In genomic region chr5:21329672-21330665, GRCm38 (mm10) we compare ENCODE assay signal across 12 mouse cellular contexts. TPM values are rescaled to one million over a fixed set of nuclear protein-coding genes. Genes with fewer than 3 reads are reported as not detected.
A peak's percentile ranks its signal among the peaks of the same experiment; 100 is the strongest.
DNase-seq lines count a peak whose midpoint lies in the region; ATAC-seq lines count a peak whose summit lies in the region.
"Had no signal": no experiment of that assay in that cellular context is flagged by ENCODE, and none has a peak within 500 bp of the region (broad histone marks: within the 10 kb centered on the region; RNA-seq: fewer than 3 reads in every experiment).

No protein-coding gene starts in this region.

- WGBS in embryonic facial prominence, embryonic 14.5 days: 42% methylated on average over 11 of the region's 11 CpGs
- WGBS in embryonic facial prominence, embryonic 10.5 days: 47% methylated on average over 11 of the region's 11 CpGs
- 55% methylated on average over 11 of the region's 11 CpGs for WGBS in neural tube, embryonic 11.5 days
- WGBS in stomach, embryonic 16.5 days: 49% methylated on average over 11 of the region's 11 CpGs

- DNase-seq in embryonic facial prominence, embryonic 14.5 days (ENCODE audit: low spot score): no peak
- no peak for DNase-seq in embryonic facial prominence, embryonic 10.5 days (ENCODE audit: low spot score)
- DNase-seq in neural tube, embryonic 11.5 days (ENCODE audit: low spot score): no peak
- no peak for DNase-seq in neural tube, embryonic 10.5 days (ENCODE audit: extremely low spot score, low spot score)
- DNase-seq in heart, postnatal 14 days: peak; percentile 15 to 39
- DNase-seq in c-Kit-positive CD71-positive TER-119-positive erythroid progenitor cells, embryonic 14.5 days (ENCODE audit: low spot score): no peak
- no peak for DNase-seq in layer of hippocampus, adult 9-10 months (ENCODE audit: low spot score)
- DNase-seq: adrenal gland, postnatal 10 days; cerebellum, adult 2 months; left cerebral cortex, postnatal 4 days; lung, adult 18-20 months had no signal

- H3K27ac ChIP-seq in embryonic facial prominence, embryonic 14.5 days (replicated peaks; ENCODE audit: low read depth, low read length): no peak overlapping the region
- no peak overlapping the region for H3K27ac ChIP-seq in embryonic facial prominence, embryonic 10.5 days (replicated peaks)
- H3K27ac ChIP-seq in neural tube, embryonic 11.5 days (ENCODE audit: low read depth, low read length): no peak overlapping the region
- peak overlapping the region; percentile 87 for H3K27ac ChIP-seq in stomach, embryonic 16.5 days (ENCODE audit: low read length)

- 0 out of 2 replicates have a peak, but pooled peaks have one; percentile 26 for ATAC-seq in embryonic facial prominence, embryonic 14.5 days (ENCODE audit: low read depth)
- ATAC-seq in neural tube, embryonic 11.5 days (ENCODE audit: insufficient read depth, low FRiP score, low TSS enrichment): 0 out of 2 replicates have a peak, but pooled peaks have one; percentile 38
- ATAC-seq in stomach, embryonic 16.5 days (ENCODE audit: insufficient read depth, low FRiP score): peak; percentile 60; the same call in 1 of the 2 replicates

- H3K4me3 ChIP-seq in embryonic facial prominence, embryonic 14.5 days (ENCODE audit: low read depth, low read length): no peak overlapping the region
- no peak overlapping the region for H3K4me3 ChIP-seq in embryonic facial prominence, embryonic 10.5 days
- no peak overlapping the region for H3K4me3 ChIP-seq in neural tube, embryonic 11.5 days (ENCODE audit: low read depth, low read length)
- H3K4me3 ChIP-seq in stomach, embryonic 16.5 days (replicated peaks; ENCODE audit: low read length): no peak overlapping the region

- no peaks in the 10 kb centered on the region for H3K36me3 ChIP-seq in embryonic facial prominence, embryonic 14.5 days (ENCODE audit: control insufficient read depth, insufficient read depth, low read length)
- no peaks in the 10 kb centered on the region for H3K36me3 ChIP-seq in embryonic facial prominence, embryonic 10.5 days (replicated peaks)
- no peaks in the 10 kb centered on the region for H3K36me3 ChIP-seq in neural tube, embryonic 11.5 days (ENCODE audit: control insufficient read depth, insufficient read depth, low read length)
- no peaks in the 10 kb centered on the region for H3K36me3 ChIP-seq in stomach, embryonic 16.5 days (ENCODE audit: control insufficient read depth, insufficient read depth, low read length)

- H3K9ac ChIP-seq in embryonic facial prominence, embryonic 14.5 days (ENCODE audit: low read depth, low read length): no peak overlapping the region
- H3K9ac ChIP-seq in neural tube, embryonic 11.5 days (ENCODE audit: low read length): no peak overlapping the region
- H3K9ac ChIP-seq in stomach, embryonic 16.5 days (ENCODE audit: low read length): peak overlapping the region; percentile 38; the same call in 1 of the 2 replicates

- H3K4me2 ChIP-seq in embryonic facial prominence, embryonic 14.5 days (ENCODE audit: low read depth, low read length): no peak overlapping the region
- no peak overlapping the region for H3K4me2 ChIP-seq in neural tube, embryonic 11.5 days (ENCODE audit: low read depth)
- H3K4me2 ChIP-seq in stomach, embryonic 16.5 days (ENCODE audit: low read depth, low read length): no peak overlapping the region

- intact Hi-C loops in heart, postnatal 14 days (cut with DNase I): loop anchor here (5.0 kb wide), 2 partner anchors 42 to 252 kb away; partner anchors contain the start of gene Fgl2

- H3K4me1 ChIP-seq in embryonic facial prominence, embryonic 14.5 days (ENCODE audit: control insufficient read depth, insufficient read depth, low read length): 0 out of 2 replicates have a peak, but pooled peaks cover 6% of the 10 kb centered on the region
- peaks cover 11% of the 10 kb centered on the region for H3K4me1 ChIP-seq in embryonic facial prominence, embryonic 10.5 days
- peaks cover 4% of the 10 kb centered on the region for H3K4me1 ChIP-seq in neural tube, embryonic 11.5 days (ENCODE audit: control insufficient read depth, insufficient read depth, low read length)
- H3K4me1 ChIP-seq in stomach, embryonic 16.5 days (ENCODE audit: control insufficient read depth, insufficient read depth, low read length): 0 out of 2 replicates have a peak, but pooled peaks cover 4% of the 10 kb centered on the region

- H3K9me3 ChIP-seq in embryonic facial prominence, embryonic 14.5 days (ENCODE audit: control insufficient read depth, low read length): no peaks in the 10 kb centered on the region
- H3K9me3 ChIP-seq in embryonic facial prominence, embryonic 10.5 days: 0 out of 2 replicates have a peak, but pooled peaks cover 2% of the 10 kb centered on the region
- no peaks in the 10 kb centered on the region for H3K9me3 ChIP-seq in neural tube, embryonic 11.5 days (ENCODE audit: control insufficient read depth, low read length)
- no peaks in the 10 kb centered on the region for H3K9me3 ChIP-seq in stomach, embryonic 16.5 days (replicated peaks; ENCODE audit: control insufficient read depth, low read length)

- no peaks in the 10 kb centered on the region for H3K27me3 ChIP-seq in embryonic facial prominence, embryonic 14.5 days (replicated peaks; ENCODE audit: control insufficient read depth, insufficient read depth, low read length)
- H3K27me3 ChIP-seq in embryonic facial prominence, embryonic 10.5 days (replicated peaks; ENCODE audit: low read depth, poor library complexity, severe bottlenecking): no peaks in the 10 kb centered on the region
- H3K27me3 ChIP-seq in neural tube, embryonic 11.5 days (ENCODE audit: control insufficient read depth, insufficient read depth, low read length): no peaks in the 10 kb centered on the region
- no peaks in the 10 kb centered on the region for H3K27me3 ChIP-seq in stomach, embryonic 16.5 days (ENCODE audit: control insufficient read depth, insufficient read depth, low read length)

RNA-seq across cellular contexts. Expression of gene Fgl2, which starts 42.5 kb away (rescaled TPM):
- polyA plus RNA-seq in embryonic facial prominence, embryonic 14.5 days (2014; fragmentation: Nextera tagmentation; extraction: Ambion mirVana): 4.1 and 4.5 TPM in 2 replicates
- polyA plus RNA-seq in embryonic facial prominence, embryonic 10.5 days (2016; fragmentation: Nextera tagmentation; extraction: Ambion mirVana): 0.49 and 1.1 TPM in 2 replicates
- polyA plus RNA-seq in neural tube, embryonic 11.5 days (2014; fragmentation: Nextera tagmentation; extraction: Ambion mirVana): 1.9 and 3.0 TPM in 2 replicates
- 10 to 100 TPM; 34.2 to 38.5 TPM for total RNA-seq in heart, postnatal 14 days (2021)
- polyA plus RNA-seq in stomach, embryonic 16.5 days (2015; fragmentation: Nextera tagmentation; extraction: Ambion mirVana): 15.9 and 17.2 TPM in 2 replicates

Comparison
In these comparisons a context has a peak if more than half of its experiments do, and no peak if none do; other contexts are left out.
1. DNase-seq: peak in heart, postnatal 14 days (2 of 2); none in embryonic facial prominence, embryonic 14.5 days (single experiment), embryonic facial prominence, embryonic 10.5 days (single experiment), neural tube, embryonic 11.5 days (single experiment), neural tube, embryonic 10.5 days (single experiment), c-Kit-positive CD71-positive TER-119-positive erythroid progenitor cells, embryonic 14.5 days (single experiment) and layer of hippocampus, adult 9-10 months (single experiment).
2. Peak in every context shown above with its lines, with median percentiles within 50 percentile points of each other: ATAC-seq.